Mouse (Mus musculus) right cerebral cortex, postnatal 14 days (tissue): ENCODE results near the gene BC005537.
"Not testable (repeated sequence)": the region's sequence is repeated elsewhere in the genome, so short reads cannot be mapped to it uniquely, and the experiment has no call there.

Source experiments
- DNase-seq: peaks from one replicate; pipeline ENCODE4 v3.0.0; 2022

Gene BC005537

GRCm38 (mm10) chr13:24800674-24801307, 666 bp upstream of the BC005537 start:
- DNase-seq, result peak; percentile 93

GRCm38 (mm10) chr13:24802131-24802691, 754 bp downstream of the BC005537 start:
- DNase-seq, result no peak

GRCm38 (mm10) chr13:24803196-24803595, 1.7 kb downstream of the BC005537 start:
- no peak for DNase-seq

- DNase-seq, result no peak
Measured at GRCm38 (mm10) chr13:24806079-24806478, 4.6 kb downstream of the BC005537 start.

- DNase-seq, result no peak
Measured at GRCm38 (mm10) chr13:24812521-24812920, 11.1 kb downstream of the BC005537 start.

- DNase-seq, result no peak
Measured at GRCm38 (mm10) chr13:24814616-24815015, 13.2 kb downstream of the BC005537 start.

- peak; percentile 9 for DNase-seq
Measured at GRCm38 (mm10) chr13:24816125-24817092, 15.0 kb downstream of the BC005537 start.

GRCm38 (mm10) chr13:24819931-24820330, 18.5 kb downstream of the BC005537 start:
- DNase-seq, result no peak

- no peak for DNase-seq
Measured at GRCm38 (mm10) chr13:24822663-24823343, 21.3 kb downstream of the BC005537 start.

- DNase-seq, result no peak
Measured at GRCm38 (mm10) chr13:24824647-24825046, 23.2 kb downstream of the BC005537 start.

- no peak for DNase-seq
Measured at GRCm38 (mm10) chr13:24825587-24825986, 24.1 kb downstream of the BC005537 start.

- DNase-seq, result no peak
Measured at GRCm38 (mm10) chr13:24826116-24826515, 24.7 kb downstream of the BC005537 start.

- DNase-seq, result no peak
Measured at GRCm38 (mm10) chr13:24830756-24831352, 29.4 kb downstream of the BC005537 start.

GRCm38 (mm10) chr13:24831353-24832130, 30.1 kb downstream of the BC005537 start, which contains the start of the genes Acot13 and Tdp2:
Gene Acot13, minus strand, starts transcription at chr13:24831540.
Gene Tdp2, plus strand, starts transcription at chr13:24831679.
- peak; percentile 94 for DNase-seq

- DNase-seq, result no peak
Measured at GRCm38 (mm10) chr13:24832131-24832810, 30.8 kb downstream of the BC005537 start.

GRCm38 (mm10) chr13:24832811-24833155, 31.3 kb downstream of the BC005537 start:
- DNase-seq, result no peak

GRCm38 (mm10) chr13:24837765-24838164, 36.3 kb downstream of the BC005537 start:
- DNase-seq, result not testable (repeated sequence)

- no peak for DNase-seq
Measured at GRCm38 (mm10) chr13:24839831-24840230, 38.4 kb downstream of the BC005537 start.

- no peak for DNase-seq
Measured at GRCm38 (mm10) chr13:24841702-24842101, 40.2 kb downstream of the BC005537 start.

GRCm38 (mm10) chr13:24844983-24845955, 43.8 kb downstream of the BC005537 start, which contains the start of gene D130043K22Rik:
Gene D130043K22Rik, plus strand, starts transcription at chr13:24845135.
- peak; percentile 71 for DNase-seq
